In genomic region chr19:4698856-4699255, GRCm38 (mm10) we compare ENCODE assay signal across 9 mouse cellular contexts. TPM values are rescaled to one million over a fixed set of nuclear protein-coding genes. Genes with fewer than 3 reads are reported as not detected.
DNase-seq lines count a peak whose midpoint lies in the region; ATAC-seq lines count a peak whose summit lies in the region.
"Had no signal": no experiment of that assay in that cellular context is flagged by ENCODE, and none has a peak within 500 bp of the region (broad histone marks: within the 10 kb centered on the region; RNA-seq: fewer than 3 reads in every experiment).

No protein-coding gene starts in this region.

- H3K27me3 ChIP-seq in limb, embryonic 15.5 days: peaks cover 44% of the 10 kb centered on the region

- 28% methylated on average over 8 of the region's 8 CpGs for WGBS in limb, embryonic 15.5 days

- peaks cover 14% of the 10 kb centered on the region for H3K4me1 ChIP-seq in limb, embryonic 15.5 days

- H3K36me3 ChIP-seq in limb, embryonic 15.5 days: no peaks in the 10 kb centered on the region

- no peak overlapping the region for H3K9ac ChIP-seq in limb, embryonic 15.5 days
- H3K9ac ChIP-seq: liver, embryonic 14.5 days had no signal

- no peak for DNase-seq in frontal cortex, postnatal 25 days (ENCODE audit: low spot score in 2 of 2)
- DNase-seq in right cerebral cortex, adult 18-20 months: peak; percentile 70
- DNase-seq in right cerebral cortex, postnatal 36 days (ENCODE audit: low spot score in 2 of 2): no peak
- DNase-seq in thymus, adult 18-20 months: no peak
- DNase-seq in gastrocnemius, postnatal 36 days: no peak
- no peak for DNase-seq in ovary, postnatal 36 days (ENCODE audit: low spot score)

- peak overlapping the region; percentile 54; the same call in 1 of the 2 replicates for H3K4me3 ChIP-seq in limb, embryonic 15.5 days

- peak; percentile 45; the same call in 1 of the 2 replicates for ATAC-seq in frontal cortex, adult (ENCODE audit: low TSS enrichment)
- no peak for ATAC-seq in limb, embryonic 15.5 days (ENCODE audit: insufficient number of reproducible peaks, low FRiP score, low TSS enrichment, low read depth)

- peak overlapping the region; percentile 87 for H3K4me2 ChIP-seq in limb, embryonic 15.5 days

- no peaks in the 10 kb centered on the region for H3K9me3 ChIP-seq in limb, embryonic 15.5 days

- H3K27ac ChIP-seq in limb, embryonic 15.5 days: no peak overlapping the region
- H3K27ac ChIP-seq: liver, embryonic 14.5 days had no signal

- intact Hi-C loops in gastrocnemius, postnatal 36 days (cut with DNase I): no loop called here

RNA-seq across cellular contexts. Expression of gene Gm960, which starts 0.4 kb away (rescaled TPM):
- 2.9 and 4.0 TPM in 2 replicates for polyA plus RNA-seq in limb, embryonic 15.5 days (2015; fragmentation: Nextera tagmentation; extraction: Ambion mirVana)
- under 1 TPM in 1 of 2 experiments, not detected in 1; 0.47 TPM for total RNA-seq in gastrocnemius, postnatal 36 days (2021)

RNA-seq across cellular contexts. Expression of gene Sptbn2, which starts 12.1 kb away (rescaled TPM):
- polyA plus RNA-seq in limb, embryonic 15.5 days (2015; fragmentation: Nextera tagmentation; extraction: Ambion mirVana): 5.5 TPM in 2 replicates
- under 1 TPM in 1 of 2 experiments, not detected in 1; 0.05 TPM for total RNA-seq in gastrocnemius, postnatal 36 days (2021)

RNA-seq across cellular contexts. Expression of gene Rbm4b, which starts 57.4 kb away (rescaled TPM):
- polyA plus RNA-seq in limb, embryonic 15.5 days (2015; fragmentation: Nextera tagmentation; extraction: Ambion mirVana): 56.3 and 56.9 TPM in 2 replicates
- total RNA-seq in gastrocnemius, postnatal 36 days (2021): 1 to 10 TPM; 1.6 to 1.8 TPM
